18 mouse cellular contexts compared by ENCODE assay signal in genomic region chr7:73830581-73830980, GRCm38 (mm10).
DNase-seq lines count a peak whose midpoint lies in the region; ATAC-seq lines count a peak whose summit lies in the region.
"Had no signal": no experiment of that assay in that cellular context is flagged by ENCODE, and none has a peak within 500 bp of the region (broad histone marks: within the 10 kb centered on the region; RNA-seq: fewer than 3 reads in every experiment).

No protein-coding gene starts in this region.

- peak; percentile 64 to 81 for DNase-seq in adrenal gland, adult (ENCODE audit: inconsistent age in 2 of 2, low spot score in 1 of 2)
- DNase-seq in adrenal gland, postnatal 4 days (ENCODE audit: low spot score in 2 of 2), result no peak
- peak; percentile 6 for DNase-seq in 3T3-L1 (ENCODE audit: low read depth, low spot score)
- DNase-seq in adrenal gland, adult 8-10 months, result peak; percentile 22
- peak; percentile 27 for DNase-seq in adrenal gland, postnatal 14 days
- DNase-seq in layer of hippocampus, postnatal 36 days, result no peak
- no peak for DNase-seq in natural killer cell, adult 2 months (ENCODE audit: low spot score in 2 of 2)
- DNase-seq: B cell, adult 2 months; cerebellum, adult 11 months; cerebellum, adult 18-20 months; cerebellum, adult 8-10 months; cerebellum, adult 9-11 months; cerebellum, postnatal 14 days; cerebellum, postnatal 36 days; embryo, embryonic 11 days had no signal

- no peak for ATAC-seq in CD4-positive, CD25-positive, alpha-beta regulatory T cell, adult 4 months
- ATAC-seq: forebrain, embryonic 14.5 days; forebrain, embryonic 16.5 days had no signal

Comparison
In these comparisons a context has a peak if more than half of its experiments do, and no peak if none do; other contexts are left out.
1. DNase-seq: peak in adrenal gland, adult (2 of 2), 3T3-L1 (single experiment), adrenal gland, adult 8-10 months (single experiment) and adrenal gland, postnatal 14 days (single experiment); none in adrenal gland, postnatal 4 days (0 of 2), layer of hippocampus, postnatal 36 days (0 of 2) and natural killer cell, adult 2 months (0 of 2).